Mouse (Mus musculus) ES-E14 (cell line): ENCODE data around the gene Tfrc.

Experiments used
- CHD2 ChIP-seq: IDR thresholded peaks from 2 replicates; pipeline ENCODE4 v1.6.1; 2014; ENCODE audit warnings: mild to moderate bottlenecking, low read depth, low read length, inconsistent platforms
- HCFC1 ChIP-seq: IDR thresholded peaks from 2 replicates; pipeline ENCODE4 v1.6.1; 2012; ENCODE audit warnings: low read length, inconsistent platforms, borderline replicate concordance; ENCODE audit not compliant: insufficient read depth
- MAFK ChIP-seq: IDR thresholded peaks from 2 replicates; pipeline ENCODE4 v1.6.1; 2014; ENCODE audit warnings: mild to moderate bottlenecking, low read depth, low read length, inconsistent platforms; ENCODE audit not compliant: insufficient read depth
- ZC3H11A ChIP-seq: IDR thresholded peaks from 2 replicates; pipeline ENCODE4 v1.6.1; 2012; ENCODE audit warnings: low read depth, mild to moderate bottlenecking, inconsistent platforms, low read length, borderline replicate concordance
- ZNF384 ChIP-seq: IDR thresholded peaks from 2 replicates; pipeline ENCODE4 v1.6.1; 2012; ENCODE audit warnings: low read depth, low read length, inconsistent platforms

- TF ChIP-seq HCFC1 (no peak), MAFK (no peak), ZNF384 (no peak), CHD2 (no peak), ZC3H11A (no peak)
Measured at GRCm38 (mm10) chr16:32610460-32611255, 1.9 kb downstream of the Tfrc start.
